Mouse (Mus musculus) brain, adult 2 months (tissue): ENCODE measurements at regions not wholly inside any gene's neighbourhood (a gene's known extent, or its start where the extent isn't known, plus 50 kb on each side); places are given as distances from the start of the nearest gene placed in this dataset.

Source experiments
- DNase-seq: peaks from one replicate; pipeline ENCODE4 v3.0.0; 2011; ENCODE audit warnings: low read depth, low spot score

DNA sequence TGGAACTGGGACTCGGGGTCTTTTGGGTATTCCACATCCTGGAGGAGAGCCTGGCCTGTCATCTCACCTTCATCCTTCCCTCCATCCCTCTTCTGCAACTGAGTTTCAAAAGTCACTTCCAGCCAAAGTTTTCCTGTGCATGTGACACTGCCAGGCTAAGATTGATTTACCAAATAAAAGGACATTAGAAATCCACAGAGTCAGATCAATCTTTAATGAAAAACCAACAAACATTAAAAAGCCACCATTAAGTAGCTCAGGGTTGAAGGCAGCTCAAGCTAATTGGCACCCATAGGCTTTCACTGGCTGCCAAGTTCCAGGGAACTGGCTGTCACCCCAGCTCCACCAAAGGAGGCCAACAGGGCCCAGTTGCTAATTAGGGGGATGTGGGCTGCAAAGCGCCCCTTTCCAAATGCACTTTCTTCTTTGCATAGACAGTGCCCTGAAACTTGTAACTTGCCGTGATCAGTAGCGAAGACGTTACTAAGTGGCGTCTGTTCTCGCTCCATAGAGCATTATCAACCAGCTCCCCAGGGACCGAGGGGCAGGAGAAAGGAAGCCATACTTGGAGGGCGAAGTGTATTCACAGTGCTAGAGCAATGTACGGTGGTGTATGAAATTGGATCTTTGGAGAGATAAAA is 464.6 kb upstream of the Gm19410 start:
- peak; percentile 39 for DNase-seq

DNA sequence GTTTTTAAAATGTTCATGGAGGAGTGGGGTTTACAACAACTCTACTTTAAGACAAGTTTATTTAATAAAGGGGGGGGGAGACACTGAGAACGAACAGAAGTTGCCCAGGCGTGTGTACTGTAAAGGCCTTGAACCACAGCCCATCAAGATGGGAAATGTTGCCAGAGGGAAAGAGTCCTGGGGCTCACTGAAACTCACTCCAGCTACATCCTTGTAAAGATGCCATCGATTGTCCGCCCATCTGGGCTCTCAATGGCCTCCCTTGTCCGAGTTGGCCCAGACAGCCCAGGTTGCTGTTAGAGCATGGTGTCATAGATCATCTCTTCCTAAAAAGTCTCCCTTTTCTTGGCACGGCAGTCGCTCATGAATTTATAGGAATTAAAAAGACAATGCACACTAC is 462.7 kb upstream of the Gm19410 start:
- no peak for DNase-seq

GRCm38 (mm10) chr8:35321270-35321865 is 444.2 kb upstream of the Gm19410 start:
- no peak for DNase-seq

DNA sequence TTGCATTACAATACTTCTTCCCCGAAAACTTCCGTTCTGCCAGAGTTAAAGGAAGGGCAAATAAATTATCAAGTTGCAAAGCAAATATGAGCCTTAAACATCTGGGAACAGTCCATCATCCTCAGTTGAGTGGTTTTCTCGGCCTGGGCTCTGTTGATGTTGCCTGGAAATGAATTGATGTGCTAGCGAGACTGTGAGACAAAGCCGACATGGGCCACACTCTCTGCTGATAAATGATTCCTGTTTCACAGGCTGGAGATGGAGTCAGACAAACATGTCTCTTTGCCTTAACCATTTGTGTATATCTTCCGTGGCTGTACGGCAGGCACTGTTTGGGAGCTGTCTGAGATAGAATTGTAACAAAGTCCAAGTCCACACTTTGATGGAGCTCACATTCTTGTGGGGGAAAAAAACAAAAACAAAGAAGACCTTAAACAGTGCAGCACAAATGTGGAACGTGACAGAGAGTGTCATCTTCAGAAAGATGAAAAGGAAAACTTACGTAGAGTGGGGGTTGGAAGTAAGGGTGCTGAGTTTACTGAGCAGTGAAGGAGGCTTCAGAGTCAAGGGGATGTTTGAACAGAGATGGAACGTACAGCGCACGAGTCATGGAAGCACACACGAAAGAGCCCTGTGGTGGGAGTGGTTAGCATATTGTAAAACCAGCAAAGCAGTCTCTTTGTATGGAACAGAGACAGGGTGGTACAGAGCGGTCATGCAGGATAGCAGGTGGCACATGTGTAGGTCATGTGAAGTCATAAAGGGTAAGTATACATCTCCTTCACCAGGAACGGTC is 442.2 kb upstream of the Gm19410 start:
- no peak for DNase-seq
